Comparison of ENCODE assay signal across 9 mouse cellular contexts in the genomic region with DNA sequence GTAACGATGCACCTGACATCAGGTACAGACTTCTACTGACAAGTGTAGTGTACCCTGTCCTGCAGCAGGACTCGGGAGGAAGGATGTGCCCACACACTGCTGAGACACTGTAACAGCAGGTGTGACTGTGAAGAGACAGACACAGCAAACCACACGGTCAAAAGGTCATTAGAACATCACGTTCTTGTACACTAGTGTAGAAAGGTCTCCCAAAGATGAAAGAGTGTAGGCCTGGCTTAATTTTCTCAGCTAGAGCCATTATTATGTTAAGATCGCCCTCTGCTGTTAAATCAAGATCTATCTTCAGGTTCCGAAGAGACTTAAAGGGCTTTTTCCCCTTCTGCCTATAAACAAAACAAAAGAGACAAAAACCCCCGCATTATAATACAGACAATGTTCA. TPM values are rescaled to one million over a fixed set of nuclear protein-coding genes. Genes with fewer than 3 reads are reported as not detected.
A peak's percentile ranks its signal among the peaks of the same experiment; 100 is the strongest.
DNase-seq lines count a peak whose midpoint lies in the region; ATAC-seq and TF ChIP-seq lines count a peak whose summit lies in the region.
"Had no signal": no experiment of that assay in that cellular context is flagged by ENCODE, and none has a peak within 500 bp of the region (broad histone marks: within the 10 kb centered on the region; RNA-seq: fewer than 3 reads in every experiment).

No protein-coding gene starts in this region.

- no peak overlapping the region for H3K4me3 ChIP-seq in limb, embryonic 14.5 days (replicated peaks; ENCODE audit: low read length)
- H3K4me3 ChIP-seq in limb, embryonic 10.5 days = no peak overlapping the region
- H3K4me3 ChIP-seq in ES-E14 (ENCODE audit: insufficient read depth in 1 of 2, low read depth in 1 of 2, low read length in 2 of 2, poor library complexity in 1 of 2, severe bottlenecking in 1 of 2) = no peak overlapping the region
- H3K4me3 ChIP-seq in midbrain, embryonic 15.5 days = no peak overlapping the region

- H3K4me2 ChIP-seq in limb, embryonic 14.5 days (replicated peaks; ENCODE audit: low read depth, low read length, severe bottlenecking) = no peak overlapping the region
- no peak overlapping the region for H3K4me2 ChIP-seq in midbrain, embryonic 15.5 days

- no peaks in the 10 kb centered on the region for H3K4me1 ChIP-seq in limb, embryonic 14.5 days (ENCODE audit: control insufficient read depth, insufficient read depth, low read length)
- no peaks in the 10 kb centered on the region for H3K4me1 ChIP-seq in limb, embryonic 10.5 days
- H3K4me1 ChIP-seq in ES-E14 (ENCODE audit: control insufficient read depth in 2 of 2, insufficient read depth in 2 of 2, low read length in 2 of 2, poor library complexity in 1 of 2) = peaks cover 2 to 4% of the 10 kb centered on the region in 2 experiments; a peak in 2 of 4 replicates
- H3K4me1 ChIP-seq in midbrain, embryonic 15.5 days = no peaks in the 10 kb centered on the region

- no peak overlapping the region for H3K9ac ChIP-seq in limb, embryonic 14.5 days (ENCODE audit: low read depth, low read length, severe bottlenecking)
- no peak overlapping the region for H3K9ac ChIP-seq in ES-E14 (ENCODE audit: insufficient read depth, low read depth, low read length, poor library complexity, severe bottlenecking)
- H3K9ac ChIP-seq in midbrain, embryonic 15.5 days = no peak overlapping the region

- no peaks in the 10 kb centered on the region for H3K27me3 ChIP-seq in limb, embryonic 14.5 days (ENCODE audit: control insufficient read depth, insufficient read depth, low read length)
- H3K27me3 ChIP-seq in limb, embryonic 10.5 days (ENCODE audit: low read depth, poor library complexity, severe bottlenecking) = no peaks in the 10 kb centered on the region
- H3K27me3 ChIP-seq in midbrain, embryonic 15.5 days (replicated peaks) = no peaks in the 10 kb centered on the region

- peaks cover 27% of the 10 kb centered on the region for H3K36me3 ChIP-seq in limb, embryonic 14.5 days (ENCODE audit: control insufficient read depth, insufficient read depth, low read length)
- no peaks in the 10 kb centered on the region for H3K36me3 ChIP-seq in limb, embryonic 10.5 days
- H3K36me3 ChIP-seq in ES-E14 (ENCODE audit: control insufficient read depth, insufficient read depth, low read length, poor library complexity, severe bottlenecking) = peaks cover 5% of the 10 kb centered on the region; the same call in 1 of the 2 replicates
- peaks cover 4% of the 10 kb centered on the region; the same call in 1 of the 2 replicates for H3K36me3 ChIP-seq in midbrain, embryonic 15.5 days (replicated peaks)

- no peaks in the 10 kb centered on the region for H3K9me3 ChIP-seq in limb, embryonic 14.5 days (ENCODE audit: control insufficient read depth, low read length)
- H3K9me3 ChIP-seq in limb, embryonic 10.5 days (replicated peaks) = no peaks in the 10 kb centered on the region
- no peaks in the 10 kb centered on the region for H3K9me3 ChIP-seq in ES-E14 (ENCODE audit: control insufficient read depth, insufficient read depth, low read depth, low read length)
- no peaks in the 10 kb centered on the region for H3K9me3 ChIP-seq in midbrain, embryonic 15.5 days

- WGBS in limb, embryonic 14.5 days = 52% methylated on average over 7 of the region's 7 CpGs
- WGBS in limb, embryonic 10.5 days = 56% methylated on average over 7 of the region's 7 CpGs
- WGBS in midbrain, embryonic 15.5 days = 38% methylated on average over 7 of the region's 7 CpGs

- peak; percentile 44 for DNase-seq in limb, embryonic 14.5 days (ENCODE audit: low spot score)
- no peak for DNase-seq in limb, embryonic 10.5 days (ENCODE audit: low spot score)
- DNase-seq in ES-E14 (ENCODE audit: low read depth, low spot score) = peak; percentile 61
- DNase-seq in brain, embryonic 14.5 days (ENCODE audit: low read depth) = peak; percentile 67
- no peak for DNase-seq in ovary, adult 18-20 months (ENCODE audit: low spot score)
- no peak for DNase-seq in adrenal gland, adult 18-20 months (ENCODE audit: low spot score in 2 of 2)

- TF ChIP-seq POLR2A in limb, embryonic 14.5 days (IDR thresholded peaks at IDR 0.05; ENCODE audit: borderline replicate concordance, extremely low read depth, insufficient read depth, insufficient read length) = no peak
- no peak for TF ChIP-seq POLR2A in brain, embryonic 14.5 days (IDR thresholded peaks at IDR 0.05; ENCODE audit: borderline replicate concordance, extremely low read depth, insufficient read depth, insufficient read length, poor library complexity, severe bottlenecking)

- in situ Hi-C loops in ES-E14 (cut with MboI; ENCODE audit: low sequenced_read_pairs in 2 of 2, unreplicated experiment in 2 of 2) = no loop called here

- no peak overlapping the region for H3K27ac ChIP-seq in limb, embryonic 14.5 days (replicated peaks; ENCODE audit: low read depth, low read length)
- no peak overlapping the region for H3K27ac ChIP-seq in limb, embryonic 10.5 days
- no peak overlapping the region for H3K27ac ChIP-seq in ES-E14 (ENCODE audit: insufficient read depth, low read depth, low read length, poor library complexity, severe bottlenecking)
- H3K27ac ChIP-seq in midbrain, embryonic 15.5 days = no peak overlapping the region

- ATAC-seq in limb, embryonic 14.5 days (ENCODE audit: low FRiP score, low read depth) = no peak
- ATAC-seq in midbrain, embryonic 15.5 days (replicated peaks) = peak; percentile 56

- no peak for TF ChIP-seq CTCF in brain, embryonic 14.5 days (IDR thresholded peaks at IDR 0.05; ENCODE audit: borderline replicate concordance, extremely low read depth, insufficient read depth, insufficient read length)

TF ChIP-seq in ES-E14, 5 proteins besides CTCF, POLR2A, EP300 and RAD21:
- TF ChIP-seq CHD2 (IDR thresholded peaks at IDR 0.05; ENCODE audit: low read depth, low read length) (0 out of 2 replicates have a peak, but pooled peaks have one; percentile 36), ZC3H11A (IDR thresholded peaks at IDR 0.05; ENCODE audit: borderline replicate concordance, low read depth, low read length) (0 out of 2 replicates have a peak, but pooled peaks have one; percentile 6), MAFK (IDR thresholded peaks at IDR 0.05; ENCODE audit: insufficient read depth, low read depth, low read length) (no peak), HCFC1 (IDR thresholded peaks at IDR 0.05; ENCODE audit: borderline replicate concordance, insufficient read depth, low read length) (no peak), ZNF384 (IDR thresholded peaks at IDR 0.05; ENCODE audit: low read depth, low read length) (no peak)

RNA-seq across cellular contexts. Expression of a gene that starts 33.2 kb away (rescaled TPM):
- polyA plus RNA-seq in limb, embryonic 14.5 days (2012; rRNA removed) = 12.7 and 13.3 TPM in 2 replicates
- polyA plus RNA-seq in limb, embryonic 14.5 days (2014; fragmentation: Nextera tagmentation; extraction: Ambion mirVana) = 11.4 and 14.0 TPM in 2 replicates
- 9.9 and 11.8 TPM in 2 replicates for polyA plus RNA-seq in limb, embryonic 10.5 days (2016; fragmentation: Nextera tagmentation; extraction: Ambion mirVana)
- total RNA-seq in ES-E14 (2012; rRNA removed) = 7.1 and 8.6 TPM in 2 replicates
- 40.9 and 41.8 TPM in 2 replicates for polyA plus RNA-seq in brain, embryonic 14.5 days (2012; rRNA removed)
- polyA plus RNA-seq in midbrain, embryonic 15.5 days (2015; fragmentation: Nextera tagmentation; extraction: Ambion mirVana) = 50.4 and 51.4 TPM in 2 replicates
- 10 to 100 TPM; 15.6 to 27.4 TPM for total RNA-seq in adrenal gland, adult 18-20 months (2021)

RNA-seq across cellular contexts. Expression of a gene that starts 35.4 kb away (rescaled TPM):
- 3.3 and 4.0 TPM in 2 replicates for polyA plus RNA-seq in limb, embryonic 14.5 days (2012; rRNA removed)
- polyA plus RNA-seq in limb, embryonic 14.5 days (2014; fragmentation: Nextera tagmentation; extraction: Ambion mirVana) = 7.8 and 10.5 TPM in 2 replicates
- 13.1 and 14.1 TPM in 2 replicates for polyA plus RNA-seq in limb, embryonic 10.5 days (2016; fragmentation: Nextera tagmentation; extraction: Ambion mirVana)
- 8.3 and 10.5 TPM in 2 replicates for total RNA-seq in ES-E14 (2012; rRNA removed)
- polyA plus RNA-seq in brain, embryonic 14.5 days (2012; rRNA removed) = 2.8 and 2.9 TPM in 2 replicates
- polyA plus RNA-seq in midbrain, embryonic 15.5 days (2015; fragmentation: Nextera tagmentation; extraction: Ambion mirVana) = 5.6 and 5.8 TPM in 2 replicates
- total RNA-seq in adrenal gland, adult 18-20 months (2021) = 10 to 100 TPM; 17.4 to 21.1 TPM

RNA-seq across cellular contexts. Expression of a gene that starts 40.9 kb away (rescaled TPM):
- not detected in 2 replicates for polyA plus RNA-seq in limb, embryonic 14.5 days (2012; rRNA removed)
- polyA plus RNA-seq in limb, embryonic 14.5 days (2014; fragmentation: Nextera tagmentation; extraction: Ambion mirVana) = 0.69 TPM in 1 of 2 replicates, not detected in the other
- polyA plus RNA-seq in limb, embryonic 10.5 days (2016; fragmentation: Nextera tagmentation; extraction: Ambion mirVana) = 0.49 and 0.58 TPM in 2 replicates
- total RNA-seq in ES-E14 (2012; rRNA removed) = not detected in 2 replicates
- not detected in 2 replicates for polyA plus RNA-seq in brain, embryonic 14.5 days (2012; rRNA removed)
- polyA plus RNA-seq in midbrain, embryonic 15.5 days (2015; fragmentation: Nextera tagmentation; extraction: Ambion mirVana) = not detected in 2 replicates
- total RNA-seq in adrenal gland, adult 18-20 months (2021) = not detected
- total RNA-seq: layer of hippocampus, postnatal 25 days had no signal
- polyA plus RNA-seq: testis, adult 2 months had no signal

Comparison
In these comparisons a context has a peak if more than half of its experiments do, and no peak if none do; other contexts are left out.
1. DNase-seq: peak in limb, embryonic 14.5 days (single experiment), ES-E14 (single experiment) and brain, embryonic 14.5 days (single experiment); none in limb, embryonic 10.5 days (single experiment), ovary, adult 18-20 months (single experiment) and adrenal gland, adult 18-20 months (0 of 2).